Mouse (Mus musculus): ENCODE results near the gene Gtf2i. TPM values are rescaled to one million over a fixed set of nuclear protein-coding genes. Genes with fewer than 3 reads are reported as not detected.

Gtf2i gene
- polyA plus RNA-seq, 1 experiment from 2014 or later, result 29.8 TPM

DNA sequence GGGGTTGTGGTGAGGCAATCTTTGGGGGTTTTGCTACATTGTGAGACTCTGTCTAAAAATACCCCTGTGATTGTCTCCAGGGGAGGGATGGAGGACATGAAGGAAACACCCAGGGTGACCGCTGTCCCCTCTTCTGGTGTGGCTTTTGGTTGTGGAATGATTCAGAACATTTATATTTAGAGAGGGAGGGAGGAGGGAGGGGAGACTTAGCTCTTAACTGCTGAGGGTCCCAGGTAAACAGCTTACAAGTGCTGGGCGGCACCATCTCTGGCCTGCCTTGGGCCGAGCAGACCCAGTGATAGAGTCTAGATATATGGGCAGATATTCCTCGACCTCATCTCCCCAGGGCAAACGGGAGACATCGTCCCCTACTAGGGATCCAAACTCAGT, 86.3 kb downstream of the Gtf2i start:
- 61% methylated on average over 6 of the region's 6 CpGs for WGBS (ENCODE audit: insufficient replicate concordance)
- no peaks in the 10 kb centered on the region for H3K27me3 ChIP-seq (ENCODE audit: insufficient read depth, low read length)
- no peak for DNase-seq
- peak overlapping the region; percentile 44 for H3K4me3 ChIP-seq (ENCODE audit: low read depth, low read length)
- H3K36me3 ChIP-seq (replicated peaks; ENCODE audit: insufficient read depth, low read length), result no peaks in the 10 kb centered on the region; the same call in 1 of the 2 replicates
- TF ChIP-seq CTCF (IDR thresholded peaks at IDR 0.05; ENCODE audit: low read depth), result no peak
- TF ChIP-seq EP300 (IDR thresholded peaks at IDR 0.05; ENCODE audit: low read depth), result no peak
- H3K9ac ChIP-seq (replicated peaks), result peak overlapping the region; percentile 57
- H3K4me1 ChIP-seq (ENCODE audit: insufficient read depth), result peaks cover 14% of the 10 kb centered on the region
- H3K9me3 ChIP-seq (ENCODE audit: low read length), result no peaks in the 10 kb centered on the region
- H3K27ac ChIP-seq (ENCODE audit: low read depth), result peak overlapping the region; percentile 71
- ATAC-seq, result no peak
- H3K4me2 ChIP-seq (ENCODE audit: low read depth, low read length), result peak overlapping the region; percentile 56

DNA sequence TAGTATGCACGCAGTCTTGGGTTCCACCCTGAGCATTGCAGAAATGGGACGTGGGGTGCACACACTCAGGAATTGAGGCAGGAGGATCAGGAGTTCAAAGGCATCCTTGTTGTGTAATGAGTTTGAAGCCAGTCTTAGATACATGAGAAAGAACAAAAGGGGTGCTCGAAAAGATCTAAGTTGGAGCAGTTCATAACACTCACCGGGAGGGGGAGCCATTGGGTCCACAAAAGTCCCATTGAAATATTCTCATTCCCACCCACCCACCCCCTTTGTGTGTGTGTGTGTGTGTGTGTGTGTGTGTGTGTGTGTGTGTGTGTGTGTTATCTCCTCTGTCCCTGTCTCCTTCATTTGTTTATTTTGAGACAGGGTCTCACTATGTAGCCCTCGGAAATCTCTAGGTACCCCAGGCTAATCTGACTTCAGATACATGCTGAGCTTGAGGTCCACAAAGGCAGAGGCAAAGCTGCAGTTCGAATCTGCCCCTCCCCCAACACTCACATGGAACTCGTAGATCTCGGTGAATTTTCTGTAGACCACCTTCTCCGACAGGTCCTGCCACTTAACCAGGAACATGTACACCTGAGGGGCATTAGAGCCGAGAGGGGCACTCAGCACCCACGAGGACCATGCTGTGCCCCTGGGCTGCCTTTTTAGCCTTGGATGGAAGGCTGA, 86.8 kb downstream of the Gtf2i start:
- DNase-seq, result peak; percentile 64
- WGBS (ENCODE audit: insufficient replicate concordance), result 30% methylated on average over 11 of the region's 11 CpGs
- no peak for ATAC-seq
- peak overlapping the region; percentile 56 for H3K4me2 ChIP-seq (ENCODE audit: low read depth, low read length)
- H3K9me3 ChIP-seq (ENCODE audit: low read length), result no peaks in the 10 kb centered on the region
- peaks cover 1% of the 10 kb centered on the region; the same call in 1 of the 2 replicates for H3K36me3 ChIP-seq (replicated peaks; ENCODE audit: insufficient read depth, low read length)
- H3K27ac ChIP-seq (ENCODE audit: low read depth), result peak overlapping the region; percentile 71; the same call in 1 of the 2 replicates
- peaks cover 9% of the 10 kb centered on the region for H3K4me1 ChIP-seq (ENCODE audit: insufficient read depth)
- peak overlapping the region; percentile 57; the same call in 1 of the 2 replicates for H3K9ac ChIP-seq (replicated peaks)
- H3K27me3 ChIP-seq (ENCODE audit: insufficient read depth, low read length), result no peaks in the 10 kb centered on the region
- TF ChIP-seq CTCF (IDR thresholded peaks at IDR 0.05; ENCODE audit: low read depth) (peak; percentile 62), EP300 (IDR thresholded peaks at IDR 0.05; ENCODE audit: low read depth) (no peak)
- peak overlapping the region; percentile 44 for H3K4me3 ChIP-seq (ENCODE audit: low read depth, low read length)

DNA sequence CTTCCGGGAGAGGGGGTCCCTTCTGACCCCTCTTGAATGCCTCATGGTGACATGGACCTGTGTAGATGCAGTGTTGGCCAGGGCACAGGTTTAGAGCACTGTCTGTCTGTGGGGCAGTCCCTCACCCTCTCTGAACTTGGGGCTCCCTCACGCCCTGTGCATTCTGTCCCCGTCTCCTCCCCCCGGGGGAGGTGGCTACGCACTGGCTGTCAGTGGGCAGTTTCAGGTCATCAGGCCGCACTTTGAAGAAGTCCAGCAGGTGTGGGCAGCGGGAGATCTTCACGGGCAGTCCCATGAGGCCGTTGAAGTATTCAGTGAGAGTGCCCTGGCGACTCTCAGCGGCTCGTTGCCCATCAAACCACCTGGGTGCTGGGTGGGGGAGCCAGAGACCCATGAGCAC, 87.6 kb downstream of the Gtf2i start:
- Histone ChIP-seq H3K4me3 (ENCODE audit: low read depth, low read length) (peak overlapping the region; percentile 44), H3K4me1 (ENCODE audit: insufficient read depth) (peaks cover 6% of the 10 kb centered on the region), H3K27ac (ENCODE audit: low read depth) (no peak overlapping the region), H3K36me3 (replicated peaks; ENCODE audit: insufficient read depth, low read length) (peaks cover 9% of the 10 kb centered on the region), H3K9me3 (ENCODE audit: low read length) (no peaks in the 10 kb centered on the region), H3K4me2 (ENCODE audit: low read depth, low read length) (peak overlapping the region; percentile 56), H3K27me3 (ENCODE audit: insufficient read depth, low read length) (peaks cover 5% of the 10 kb centered on the region; the same call in 1 of the 2 replicates), H3K9ac (replicated peaks) (peak overlapping the region; percentile 26; the same call in 1 of the 2 replicates)
- DNase-seq (no peak), ATAC-seq (no peak)
- WGBS (ENCODE audit: insufficient replicate concordance), result 65% methylated on average over 12 of the region's 12 CpGs
- TF ChIP-seq EP300 (IDR thresholded peaks at IDR 0.05; ENCODE audit: low read depth) (no peak), CTCF (IDR thresholded peaks at IDR 0.05; ENCODE audit: low read depth) (no peak)

DNA sequence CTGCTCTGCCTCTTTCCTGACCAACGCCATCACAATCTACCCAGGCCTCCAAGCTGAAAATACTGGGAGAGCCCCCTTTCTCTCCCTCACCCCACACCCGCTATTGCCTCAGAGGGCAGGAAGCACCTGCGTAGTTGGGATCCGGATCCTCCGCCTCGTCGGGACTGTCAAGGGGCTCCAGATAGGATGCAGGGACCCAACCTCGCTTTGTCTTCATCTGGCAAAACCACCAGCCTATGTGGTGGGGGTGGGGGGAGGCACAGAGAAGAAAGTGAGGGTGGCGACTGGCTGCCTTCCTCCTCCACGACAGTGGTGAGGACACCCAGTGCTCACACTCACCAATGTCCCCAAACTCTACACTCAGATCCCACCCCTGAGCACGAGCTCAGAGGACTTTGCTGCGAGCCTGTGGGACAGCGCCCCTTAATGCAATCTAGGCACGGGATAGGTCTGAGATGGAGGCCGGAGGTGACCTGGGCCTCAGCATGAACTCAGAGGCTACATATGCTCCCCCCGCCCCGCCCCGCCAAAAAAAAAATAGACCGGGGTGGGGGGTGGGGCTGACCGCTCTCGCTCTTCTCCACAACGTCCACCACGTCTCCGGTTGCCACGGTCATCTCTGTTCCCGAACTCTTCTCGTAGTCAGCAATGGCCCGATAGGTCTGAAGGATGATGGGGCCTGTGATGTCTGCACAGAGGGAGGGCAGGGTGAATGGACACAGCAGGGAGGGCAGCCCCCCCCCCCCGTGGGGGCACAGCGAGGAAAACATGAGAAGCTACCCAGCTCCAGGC, 89.3 kb downstream of the Gtf2i start:
- Histone ChIP-seq H3K36me3 (replicated peaks; ENCODE audit: insufficient read depth, low read length) (peaks cover 14% of the 10 kb centered on the region), H3K4me3 (ENCODE audit: low read depth, low read length) (peak overlapping the region; percentile 21), H3K27ac (ENCODE audit: low read depth) (no peak overlapping the region), H3K9ac (replicated peaks) (no peak overlapping the region), H3K9me3 (ENCODE audit: low read length) (no peaks in the 10 kb centered on the region), H3K27me3 (ENCODE audit: insufficient read depth, low read length) (peaks cover 7% of the 10 kb centered on the region; the same call in 1 of the 2 replicates), H3K4me2 (ENCODE audit: low read depth, low read length) (peak overlapping the region; percentile 45), H3K4me1 (ENCODE audit: insufficient read depth) (peaks cover 10% of the 10 kb centered on the region)
- WGBS (ENCODE audit: insufficient replicate concordance), result 59% methylated on average over 30 of the region's 30 CpGs
- TF ChIP-seq CTCF (IDR thresholded peaks at IDR 0.05; ENCODE audit: low read depth), result no peak
- no peak for TF ChIP-seq EP300 (IDR thresholded peaks at IDR 0.05; ENCODE audit: low read depth)
- DNase-seq (no peak), ATAC-seq (no peak)

DNA sequence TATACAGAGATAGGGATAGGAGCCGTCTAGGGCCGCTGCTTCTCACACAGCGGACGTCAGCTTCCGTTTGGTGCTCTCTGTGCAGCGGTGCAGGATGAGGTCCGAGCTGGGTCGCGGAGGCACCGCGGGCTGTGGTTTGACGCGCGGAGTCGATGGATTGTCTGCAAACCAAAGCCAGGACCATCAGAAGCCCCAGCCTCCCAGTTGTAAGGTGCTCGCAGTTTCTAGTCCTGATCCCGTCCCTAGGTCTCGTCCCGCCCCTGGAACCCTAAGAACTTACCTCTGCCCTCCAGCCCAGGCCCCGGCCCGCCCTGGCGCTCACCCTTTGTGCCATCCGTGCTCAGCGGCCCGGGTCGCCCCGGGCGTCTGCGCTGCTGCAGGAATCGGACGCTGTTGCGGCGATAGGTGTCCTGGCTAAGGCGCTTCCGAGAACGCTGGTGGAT, 92.8 kb downstream of the Gtf2i start:
- no peak overlapping the region for H3K27ac ChIP-seq (ENCODE audit: low read depth)
- peak overlapping the region; percentile 30 for H3K4me3 ChIP-seq (ENCODE audit: low read depth, low read length)
- DNase-seq (no peak), ATAC-seq (peak; percentile 35; the same call in 1 of the 2 replicates)
- peaks cover 14% of the 10 kb centered on the region for H3K36me3 ChIP-seq (replicated peaks; ENCODE audit: insufficient read depth, low read length)
- peak overlapping the region; percentile 65 for H3K4me2 ChIP-seq (ENCODE audit: low read depth, low read length)
- peaks cover 10% of the 10 kb centered on the region for H3K4me1 ChIP-seq (ENCODE audit: insufficient read depth)
- no peaks in the 10 kb centered on the region; the same call in 1 of the 2 replicates for H3K9me3 ChIP-seq (ENCODE audit: low read length)
- no peak for TF ChIP-seq CTCF (IDR thresholded peaks at IDR 0.05; ENCODE audit: low read depth)
- TF ChIP-seq EP300 (IDR thresholded peaks at IDR 0.05; ENCODE audit: low read depth), result no peak
- H3K27me3 ChIP-seq (ENCODE audit: insufficient read depth, low read length), result peaks cover 7% of the 10 kb centered on the region; the same call in 1 of the 2 replicates
- WGBS (ENCODE audit: insufficient replicate concordance), result 20% methylated on average over 36 of the region's 36 CpGs
- H3K9ac ChIP-seq (replicated peaks), result peak overlapping the region; percentile 41; the same call in 1 of the 2 replicates

DNA sequence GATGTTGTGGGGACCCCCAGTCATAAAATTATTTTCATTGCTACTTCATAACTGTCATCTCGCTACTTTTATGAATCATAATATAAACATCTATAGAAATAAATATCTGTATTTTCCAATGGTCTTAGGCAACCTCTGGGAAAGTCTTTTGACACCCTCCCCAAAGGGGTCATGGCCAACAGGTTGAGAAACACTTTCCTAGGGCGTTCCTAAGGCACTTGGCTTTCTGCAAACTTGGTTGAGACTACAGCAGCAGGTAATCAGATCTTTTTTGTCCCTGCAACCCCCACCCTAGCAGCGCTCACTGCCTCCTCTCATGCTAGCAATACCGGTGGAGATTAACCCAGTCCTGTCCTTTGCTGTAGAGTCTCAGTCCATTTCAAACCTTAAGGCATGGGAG, 93.3 kb downstream of the Gtf2i start:
- DNase-seq (no peak), ATAC-seq (no peak)
- H3K4me2 ChIP-seq (ENCODE audit: low read depth, low read length), result 0 out of 2 replicates have a peak overlapping the region, but pooled peaks have one; percentile 65
- H3K36me3 ChIP-seq (replicated peaks; ENCODE audit: insufficient read depth, low read length), result peaks cover 14% of the 10 kb centered on the region
- H3K27ac ChIP-seq (ENCODE audit: low read depth), result no peak overlapping the region
- TF ChIP-seq EP300 (IDR thresholded peaks at IDR 0.05; ENCODE audit: low read depth) (no peak), CTCF (IDR thresholded peaks at IDR 0.05; ENCODE audit: low read depth) (no peak)
- peaks cover 7% of the 10 kb centered on the region; the same call in 1 of the 2 replicates for H3K27me3 ChIP-seq (ENCODE audit: insufficient read depth, low read length)
- H3K9me3 ChIP-seq (ENCODE audit: low read length), result no peaks in the 10 kb centered on the region; the same call in 1 of the 2 replicates
- WGBS (ENCODE audit: insufficient replicate concordance), result 41% methylated on average over 4 of the region's 4 CpGs
- H3K4me1 ChIP-seq (ENCODE audit: insufficient read depth), result peaks cover 10% of the 10 kb centered on the region
- H3K9ac ChIP-seq (replicated peaks), result no peak overlapping the region
- peak overlapping the region; percentile 30 for H3K4me3 ChIP-seq (ENCODE audit: low read depth, low read length)
